Mouse (Mus musculus) mesoderm, embryonic 11.5 days (tissue): ENCODE measurements around the gene Atp6v1e1.
"Not testable (repeated sequence)": the region's sequence is repeated elsewhere in the genome, so short reads cannot be mapped to it uniquely, and the experiment has no call there.

Experiments
- DNase-seq: peaks from one replicate; pipeline ENCODE4 v3.0.0-alpha.2; 2012; ENCODE audit warnings: low read depth, low spot score

The Atp6v1e1 gene

GRCm38 (mm10) chr6:120820144-120820543, 2.4 kb downstream of the Atp6v1e1 start:
- no peak for DNase-seq

- no peak for DNase-seq
Observed at GRCm38 (mm10) chr6:120819294-120819693, 3.3 kb downstream of the Atp6v1e1 start.

- not testable (repeated sequence) for DNase-seq
Observed at GRCm38 (mm10) chr6:120811999-120812398, 10.6 kb downstream of the Atp6v1e1 start.

- DNase-seq: no peak
Observed at GRCm38 (mm10) chr6:120807738-120808081, 14.9 kb downstream of the Atp6v1e1 start.

GRCm38 (mm10) chr6:120806999-120807737, 15.4 kb downstream of the Atp6v1e1 start:
- DNase-seq: no peak

- DNase-seq: no peak
Observed at GRCm38 (mm10) chr6:120799581-120800041, 23.0 kb downstream of the Atp6v1e1 start.

GRCm38 (mm10) chr6:120798905-120799304, 23.7 kb downstream of the Atp6v1e1 start:
- DNase-seq: no peak

- DNase-seq: no peak
Observed at GRCm38 (mm10) chr6:120798019-120798418, 24.6 kb downstream of the Atp6v1e1 start.

GRCm38 (mm10) chr6:120796111-120796510, 26.5 kb downstream of the Atp6v1e1 start:
- DNase-seq: no peak

- no peak for DNase-seq
Observed at GRCm38 (mm10) chr6:120795422-120796086, 27.0 kb downstream of the Atp6v1e1 start.

- DNase-seq: no peak
Observed at GRCm38 (mm10) chr6:120792947-120793346, 29.6 kb downstream of the Atp6v1e1 start.

- no peak for DNase-seq
Observed at GRCm38 (mm10) chr6:120790717-120791116, 31.9 kb downstream of the Atp6v1e1 start.

GRCm38 (mm10) chr6:120790153-120790552, 32.4 kb downstream of the Atp6v1e1 start:
- no peak for DNase-seq

GRCm38 (mm10) chr6:120788904-120789303, 33.7 kb downstream of the Atp6v1e1 start:
- DNase-seq: peak; percentile 25

- DNase-seq: no peak
Observed at GRCm38 (mm10) chr6:120788068-120788607, 34.5 kb downstream of the Atp6v1e1 start.

- DNase-seq: no peak
Observed at GRCm38 (mm10) chr6:120784351-120784750, 38.2 kb downstream of the Atp6v1e1 start.

GRCm38 (mm10) chr6:120782948-120783347, 39.6 kb downstream of the Atp6v1e1 start:
- no peak for DNase-seq

- no peak for DNase-seq
Observed at GRCm38 (mm10) chr6:120778226-120778625, 44.4 kb downstream of the Atp6v1e1 start.

GRCm38 (mm10) chr6:120777533-120777932, 45.1 kb downstream of the Atp6v1e1 start:
- DNase-seq: no peak

- DNase-seq: no peak
Observed at GRCm38 (mm10) chr6:120776286-120776685, 46.3 kb downstream of the Atp6v1e1 start.

GRCm38 (mm10) chr6:120773763-120774162, 48.8 kb downstream of the Atp6v1e1 start:
- no peak for DNase-seq

GRCm38 (mm10) chr6:120773149-120773628, 49.4 kb downstream of the Atp6v1e1 start, which contains the start of gene Slc25a18:
TSS of gene Slc25a18 (plus strand) at chr6:120773578.
- DNase-seq: peak; percentile 18
